Mouse (Mus musculus) forebrain, embryonic 13.5 days (tissue): ENCODE data around the gene Ranbp3. TPM values are rescaled to one million over a fixed set of nuclear protein-coding genes. Genes with fewer than 3 reads are reported as not detected.

ENCODE experiments used
- ATAC-seq: fragments of 200-750 bp; cut with Nextera tagmentation; 2 replicates; pipeline ENCODE4 v1.8.0; 2017
- H3K27ac ChIP-seq: fragments of 300-500 bp; sonication (generic); 2 replicates; pipeline ENCODE4 v1.5.1; 2015; ENCODE audit warnings: inconsistent platforms, mild to moderate bottlenecking, moderate library complexity
- H3K27me3 ChIP-seq: fragments of 300-500 bp; sonication (generic); 2 replicates; pipeline ENCODE4 v1.6.1; 2015; ENCODE audit warnings: mild to moderate bottlenecking, inconsistent platforms
- H3K36me3 ChIP-seq: fragments of 300-500 bp; sonication (generic); 2 replicates; pipeline ENCODE4 v1.6.1; 2015; ENCODE audit warnings: mild to moderate bottlenecking, inconsistent platforms; ENCODE audit not compliant: poor library complexity, severe bottlenecking
- H3K4me1 ChIP-seq: fragments of 300-500 bp; sonication (generic); 2 replicates; pipeline ENCODE4 v1.6.1; 2015; ENCODE audit warnings: inconsistent platforms
- H3K4me2 ChIP-seq: fragments of 300-500 bp; sonication (generic); 2 replicates; pipeline ENCODE4 v1.6.1; 2015; ENCODE audit warnings: inconsistent platforms, mild to moderate bottlenecking, moderate library complexity
- H3K4me3 ChIP-seq: fragments of 300-500 bp; sonication (generic); 2 replicates; pipeline ENCODE4 v1.5.1; 2015; ENCODE audit warnings: mild to moderate bottlenecking, inconsistent platforms
- H3K9ac ChIP-seq: fragments of 300-500 bp; sonication (generic); 2 replicates; pipeline ENCODE4 v1.6.1; 2015; ENCODE audit warnings: mild to moderate bottlenecking, inconsistent platforms
- H3K9me3 ChIP-seq: fragments of 300-500 bp; sonication (generic); replicated peaks from 2 replicates; pipeline ENCODE4 v1.6.1; 2016; ENCODE audit warnings: inconsistent platforms
- WGBS: fragments of 180-500 bp; shearing (Covaris S2); methylation state at CpG from one replicate; pipeline ENCODE4 v1.1.7; 2015; 5-methylcytosine and 5-hydroxymethylcytosine counted together
- polyA plus RNA-seq: library from polyadenylated mRNA; unstranded; fragments of >200 nt; fragmentation: Nextera tagmentation; extraction: Ambion mirVana; gene quantifications from 2 replicates; pipeline ENCODE4 v1.2.1, GENCODE M21; 2015

Gene Ranbp3
- polyA plus RNA-seq, 1 experiment from 2014 or later: 112 TPM

DNA sequence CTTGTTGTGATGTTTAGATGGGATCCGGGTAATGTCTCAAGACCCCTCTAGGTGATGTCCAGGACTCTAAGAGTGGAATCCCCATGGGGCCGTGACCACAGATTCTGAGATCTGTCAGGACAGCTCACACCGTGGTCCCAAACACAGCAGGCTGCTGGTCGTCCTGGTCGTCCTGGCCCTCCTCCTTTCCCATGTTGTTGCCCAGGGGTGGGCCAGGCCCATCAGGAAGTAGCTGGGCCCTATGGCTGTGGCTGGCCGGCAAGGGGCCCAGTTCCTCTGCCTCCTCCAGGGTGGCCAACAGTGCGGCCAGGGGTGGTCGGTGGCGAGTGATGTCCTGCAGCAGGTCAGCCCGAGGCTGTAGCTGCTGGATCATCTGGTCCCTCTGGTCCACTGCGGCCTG lies 42.3 kb downstream of the Ranbp3 start:
- H3K9ac ChIP-seq: peak overlapping the region; percentile 76
- WGBS: 71% methylated on average over 11 of the region's 11 CpGs
- H3K9me3 ChIP-seq: no peaks in the 10 kb centered on the region
- peak overlapping the region; percentile 77; the same call in 1 of the 2 replicates for H3K4me3 ChIP-seq
- H3K4me2 ChIP-seq: peak overlapping the region; percentile 74
- peaks cover 29% of the 10 kb centered on the region for H3K4me1 ChIP-seq
- no peak overlapping the region for H3K27ac ChIP-seq
- H3K36me3 ChIP-seq: peaks cover 26% of the 10 kb centered on the region
- ATAC-seq: no peak
- no peaks in the 10 kb centered on the region for H3K27me3 ChIP-seq

GRCm38 (mm10) chr17:56715914-56716654 lies 43.0 kb downstream of the Ranbp3 start:
- ATAC-seq: 0 out of 2 replicates have a peak, but pooled peaks have one; percentile 0
- no peaks in the 10 kb centered on the region for H3K9me3 ChIP-seq

DNA sequence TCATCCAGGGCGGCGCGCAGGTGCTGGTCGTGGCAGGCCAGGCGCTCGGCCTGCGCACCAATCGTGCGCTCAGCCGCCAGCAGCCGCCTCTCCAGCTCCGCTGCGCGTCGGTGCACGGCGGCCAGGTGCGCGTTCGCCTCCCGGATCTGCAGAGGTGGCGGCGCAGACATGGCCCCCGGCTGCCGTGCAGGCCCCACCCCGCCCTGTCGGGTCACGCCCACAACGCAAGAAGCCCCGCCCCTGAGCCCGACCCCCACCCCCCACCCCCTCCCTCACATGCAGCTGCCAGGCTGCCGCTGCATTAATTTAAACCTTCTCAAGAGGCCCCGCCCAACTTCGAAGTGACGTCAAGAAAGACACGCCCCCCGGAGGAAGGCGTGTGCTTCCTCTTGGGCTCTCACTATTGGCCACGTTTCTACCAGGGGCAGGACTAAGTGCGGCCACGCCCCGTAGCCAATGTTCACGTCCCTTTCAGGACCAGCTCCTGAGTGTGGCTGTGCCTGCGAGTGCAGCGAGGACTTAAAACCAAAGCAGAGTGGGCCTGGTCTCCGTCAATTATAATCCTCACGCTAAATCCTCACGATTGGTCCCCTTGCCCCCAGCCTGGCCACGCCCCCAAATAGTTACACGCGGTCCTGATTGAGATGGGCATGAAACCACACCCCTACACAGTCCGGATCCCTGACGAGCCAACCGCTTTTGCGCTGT lies 43.7 kb downstream of the Ranbp3 start:
- H3K9ac ChIP-seq: peak overlapping the region; percentile 90
- WGBS: under 1% methylated on average over 54 of the region's 55 CpGs
- peak; percentile 94 for ATAC-seq

More at GRCm38 (mm10) chr17:56715914-56716654, 43.0 kb downstream of the Ranbp3 start:
- 22% methylated on average over 22 of the region's 22 CpGs for WGBS
- H3K27me3 ChIP-seq: no peaks in the 10 kb centered on the region
- peak overlapping the region; percentile 74 for H3K4me2 ChIP-seq
- H3K4me3 ChIP-seq: peak overlapping the region; percentile 77
- peak overlapping the region; percentile 76 for H3K9ac ChIP-seq
- H3K4me1 ChIP-seq: peaks cover 29% of the 10 kb centered on the region
- H3K36me3 ChIP-seq: peaks cover 24% of the 10 kb centered on the region
- peak overlapping the region; percentile 86 for H3K27ac ChIP-seq

DNA sequence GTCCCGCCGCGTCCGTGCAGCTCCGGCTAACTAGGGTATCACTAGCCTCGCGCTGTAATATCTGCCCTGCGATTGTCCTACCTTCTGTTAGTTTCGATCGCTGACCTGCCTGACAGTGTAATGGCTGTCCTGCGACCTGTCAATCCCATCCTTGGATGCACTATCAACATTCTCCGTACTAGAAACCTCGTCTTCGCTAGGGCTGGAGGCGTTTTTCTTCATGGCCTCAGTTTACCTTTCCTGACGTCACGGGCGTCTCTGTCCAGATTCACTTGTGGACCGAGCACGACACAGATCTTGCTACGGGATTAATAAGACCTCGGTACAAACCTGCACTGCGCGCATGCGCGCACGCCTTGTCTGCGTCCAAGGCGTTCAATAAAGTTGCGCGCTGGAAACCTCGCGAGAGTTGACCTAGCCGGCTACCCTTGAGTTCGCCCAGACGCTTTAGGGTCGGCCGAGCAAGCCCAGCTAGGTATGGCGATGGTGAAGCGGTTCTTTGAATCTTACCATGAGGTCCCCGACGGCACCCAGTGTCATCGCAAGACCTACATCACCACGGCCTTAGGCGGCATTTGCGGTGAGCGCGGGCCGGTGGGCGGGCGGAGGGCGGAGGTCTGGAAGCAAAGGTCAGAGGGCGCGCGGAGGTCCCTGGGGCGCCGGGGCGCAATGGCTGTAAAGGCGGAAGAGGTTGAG lies 44.4 kb downstream of the Ranbp3 start, which contains the start of the genes Ndufa11 and Vmac:
Ndufa11 (plus strand) TSS at position 405 of the 696 bp plus-strand sequence.
Vmac (minus strand) TSS at position 660 of the 696 bp plus-strand sequence.
- Histone ChIP-seq H3K4me3 (peak within 1 kb of the TSS; percentile 77), H3K4me1 (peaks cover 29% of the 10 kb centered on the region), H3K36me3 (peaks cover 24% of the 10 kb centered on the region), H3K9ac (peak within 1 kb of the TSS; percentile 90), H3K4me2 (peak within 1 kb of the TSS; percentile 74), H3K27me3 (no peaks in the 10 kb centered on the region), H3K9me3 (no peaks in the 10 kb centered on the region), H3K27ac (peak within 1 kb of the TSS; percentile 86)
- under 1% methylated on average over 59 of the region's 59 CpGs for WGBS
- ATAC-seq: peak; percentile 80

More for the DNA sequence above, 43.7 kb downstream of the Ranbp3 start:
- peak overlapping the region; percentile 77 for H3K4me3 ChIP-seq
- H3K4me2 ChIP-seq: peak overlapping the region; percentile 74
- H3K36me3 ChIP-seq: peaks cover 24% of the 10 kb centered on the region
- H3K9me3 ChIP-seq: no peaks in the 10 kb centered on the region
- peak overlapping the region; percentile 86 for H3K27ac ChIP-seq
- peaks cover 29% of the 10 kb centered on the region for H3K4me1 ChIP-seq
- no peaks in the 10 kb centered on the region for H3K27me3 ChIP-seq

DNA sequence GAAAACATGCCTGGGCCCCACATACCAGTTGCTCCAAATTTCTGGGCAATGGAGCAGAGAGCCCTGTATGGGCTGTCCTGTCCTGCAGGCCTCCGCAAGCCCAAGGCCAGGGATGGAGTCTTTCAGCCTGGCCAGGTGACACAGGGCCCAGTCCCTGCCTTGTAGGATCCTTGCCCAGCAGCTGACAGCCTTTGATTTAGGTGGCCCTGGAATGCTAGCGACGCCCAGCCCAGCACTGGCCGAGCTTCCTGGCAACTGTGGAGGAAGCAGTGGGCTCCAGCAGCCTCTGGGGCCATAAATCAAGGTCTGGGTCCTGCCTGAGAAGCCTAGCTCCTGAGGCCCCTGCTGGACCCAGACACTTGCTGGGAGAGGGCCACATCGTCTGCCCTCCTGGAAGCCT lies 49.3 kb downstream of the Ranbp3 start:
- H3K27ac ChIP-seq: no peak overlapping the region
- 0 out of 2 replicates have a peak, but pooled peaks cover 3% of the 10 kb centered on the region for H3K9me3 ChIP-seq
- WGBS: 94% methylated on average over 5 of the region's 5 CpGs
- H3K4me3 ChIP-seq: no peak overlapping the region
- no peaks in the 10 kb centered on the region for H3K27me3 ChIP-seq
- no peak overlapping the region for H3K9ac ChIP-seq
- H3K4me2 ChIP-seq: no peak overlapping the region
- peaks cover 21% of the 10 kb centered on the region for H3K4me1 ChIP-seq
- no peak for ATAC-seq
- peaks cover 44% of the 10 kb centered on the region for H3K36me3 ChIP-seq

DNA sequence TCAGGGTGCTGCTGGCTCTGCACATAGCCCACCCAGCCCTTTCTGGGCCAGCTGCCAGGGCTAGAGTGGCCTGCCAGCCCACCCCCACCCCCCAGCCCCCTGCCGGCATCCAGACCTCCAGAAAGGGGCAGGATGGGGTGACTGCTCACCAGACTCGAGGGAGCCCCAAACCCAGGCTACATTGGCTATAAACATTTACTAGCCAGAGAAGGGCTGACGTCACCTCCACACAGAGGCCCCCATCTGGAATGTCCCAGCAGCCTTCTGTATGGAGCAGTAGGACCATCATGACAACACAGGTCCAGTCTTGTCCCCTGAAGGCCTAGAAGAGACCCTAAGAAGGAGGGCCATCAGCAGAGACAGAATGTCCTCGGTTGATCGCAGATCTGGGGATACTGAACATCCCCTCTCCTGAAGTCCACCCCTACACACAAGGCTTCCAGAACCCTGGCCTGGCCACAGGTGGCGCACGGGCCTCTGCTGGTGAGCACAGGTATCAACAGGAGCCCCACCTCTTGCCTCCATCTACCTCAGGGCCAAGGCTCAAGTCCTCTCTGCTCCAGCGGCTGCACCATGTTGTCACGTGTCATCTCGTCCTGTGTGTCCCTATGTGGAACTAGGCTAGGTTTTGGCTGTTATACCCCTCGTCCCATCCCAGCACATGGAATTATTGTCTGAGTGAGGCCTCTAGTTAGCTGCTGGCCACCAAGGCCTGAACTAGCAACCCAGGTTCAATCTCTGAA lies 50.5 kb downstream of the Ranbp3 start:
- 0 out of 2 replicates have a peak, but pooled peaks cover 3% of the 10 kb centered on the region for H3K9me3 ChIP-seq
- no peak for ATAC-seq
- 0 out of 2 replicates have a peak overlapping the region, but pooled peaks have one; percentile 16 for H3K9ac ChIP-seq
- H3K4me2 ChIP-seq: no peak overlapping the region
- H3K27me3 ChIP-seq: no peaks in the 10 kb centered on the region
- H3K4me3 ChIP-seq: no peak overlapping the region
- peaks cover 44% of the 10 kb centered on the region for H3K36me3 ChIP-seq
- no peak overlapping the region for H3K27ac ChIP-seq
- 85% methylated on average over 11 of the region's 11 CpGs for WGBS
- H3K4me1 ChIP-seq: peaks cover 25% of the 10 kb centered on the region

DNA sequence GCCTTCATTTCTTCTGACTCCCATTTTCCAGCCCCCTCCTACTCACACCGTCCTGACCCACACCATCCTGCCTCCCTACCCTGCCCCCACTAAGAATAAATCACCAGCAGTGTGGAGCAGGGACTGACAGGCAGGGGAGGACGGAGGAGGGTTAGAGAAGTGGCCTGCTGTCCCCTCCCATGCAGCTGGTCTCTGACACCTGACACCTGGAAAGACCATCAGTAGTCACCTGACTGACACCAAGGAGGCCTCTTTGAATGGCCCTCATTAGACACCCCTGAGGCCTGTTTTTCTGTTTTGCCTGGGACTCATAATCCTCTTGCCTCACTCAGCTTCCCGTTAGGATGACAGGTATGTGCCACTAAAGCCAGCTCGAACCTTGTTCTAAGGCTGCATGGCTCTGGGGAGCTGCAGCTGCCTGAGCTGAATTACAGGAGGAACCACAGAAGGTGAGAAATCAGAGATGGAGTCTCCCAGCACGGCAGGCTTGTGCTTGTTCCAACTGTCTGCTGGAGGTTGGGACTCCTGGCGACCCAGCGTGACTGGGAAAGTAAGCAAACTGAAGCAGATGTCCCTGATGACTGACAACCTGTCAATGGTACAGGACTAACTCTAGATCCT lies 54.0 kb downstream of the Ranbp3 start:
- ATAC-seq: no peak
- H3K9ac ChIP-seq: no peak overlapping the region
- no peak overlapping the region for H3K4me2 ChIP-seq
- H3K36me3 ChIP-seq: peaks cover 29% of the 10 kb centered on the region
- WGBS: 16% methylated on average over 7 of the region's 7 CpGs
- H3K9me3 ChIP-seq: 0 out of 2 replicates have a peak, but pooled peaks cover 3% of the 10 kb centered on the region
- H3K4me3 ChIP-seq: no peak overlapping the region
- no peak overlapping the region for H3K27ac ChIP-seq
- peaks cover 29% of the 10 kb centered on the region for H3K4me1 ChIP-seq
- no peaks in the 10 kb centered on the region for H3K27me3 ChIP-seq

- Histone ChIP-seq H3K4me3 (no peak overlapping the region), H3K27me3 (no peaks in the 10 kb centered on the region), H3K9ac (no peak overlapping the region), H3K27ac (no peak overlapping the region), H3K4me2 (no peak overlapping the region), H3K4me1 (peaks cover 29% of the 10 kb centered on the region), H3K9me3 (0 out of 2 replicates have a peak, but pooled peaks cover 3% of the 10 kb centered on the region), H3K36me3 (peaks cover 23% of the 10 kb centered on the region)
- whole genome bisulfite sequencing: 12% methylated on average over 12 of the region's 12 CpGs
- ATAC-seq: no peak
Measured at GRCm38 (mm10) chr17:56727659-56728058, 54.6 kb downstream of the Ranbp3 start.

GRCm38 (mm10) chr17:56728117-56728516 lies 55.0 kb downstream of the Ranbp3 start:
- 43% methylated on average over 9 of the region's 12 CpGs for WGBS
- no peak for ATAC-seq

DNA sequence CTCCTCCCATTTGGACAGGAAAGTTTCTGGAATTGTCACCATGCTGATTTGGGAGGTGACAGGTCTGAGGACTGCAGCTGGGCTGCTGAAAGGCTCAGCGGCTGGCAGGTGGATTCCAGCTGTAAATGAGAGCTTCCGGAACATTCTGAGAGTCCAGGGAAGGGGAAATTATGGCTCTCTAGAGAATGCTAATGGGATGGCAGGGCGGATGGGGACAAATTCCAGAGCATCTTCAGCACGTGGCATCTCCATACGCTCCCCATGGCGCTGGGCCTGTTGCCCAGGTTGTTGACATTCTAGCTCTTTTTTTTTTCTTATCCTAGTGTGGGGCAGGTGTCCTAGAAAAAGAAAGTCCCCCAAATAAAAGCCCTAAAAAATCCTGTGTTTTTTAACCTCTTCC lies 56.1 kb downstream of the Ranbp3 start:
- 49% methylated on average over 6 of the region's 6 CpGs for WGBS
- no peak for ATAC-seq
- H3K36me3 ChIP-seq: peaks cover 9% of the 10 kb centered on the region
- peaks cover 29% of the 10 kb centered on the region for H3K4me1 ChIP-seq
- no peaks in the 10 kb centered on the region for H3K27me3 ChIP-seq
- H3K4me3 ChIP-seq: no peak overlapping the region
- H3K9ac ChIP-seq: no peak overlapping the region
- no peak overlapping the region for H3K27ac ChIP-seq
- no peak overlapping the region for H3K4me2 ChIP-seq
- H3K9me3 ChIP-seq: 0 out of 2 replicates have a peak, but pooled peaks cover 3% of the 10 kb centered on the region

More at GRCm38 (mm10) chr17:56728117-56728516, 55.0 kb downstream of the Ranbp3 start:
- Histone ChIP-seq H3K36me3 (peaks cover 19% of the 10 kb centered on the region), H3K27me3 (no peaks in the 10 kb centered on the region), H3K9ac (no peak overlapping the region; the same call in 1 of the 2 replicates), H3K4me1 (peaks cover 29% of the 10 kb centered on the region), H3K9me3 (0 out of 2 replicates have a peak, but pooled peaks cover 3% of the 10 kb centered on the region), H3K27ac (no peak overlapping the region), H3K4me2 (no peak overlapping the region), H3K4me3 (no peak overlapping the region)
